Mouse (Mus musculus) heart, postnatal 14 days (tissue): ENCODE measurements around the gene Scarf1. TPM values are rescaled to one million over a fixed set of nuclear protein-coding genes. Genes with fewer than 3 reads are reported as not detected.

Experiments used
- DNase-seq, 2 experiments: peaks; one replicate each; pipeline ENCODE4 v3.0.0; 2021 to 2022
- intact Hi-C: fragments of 180-260 bp; cut with DNase I; formaldehyde crosslinking; loops from one replicate; pipeline ENCODE4 v1.15.1; 2025
- total RNA-seq, 2 experiments: library from RNA; stranded (reverse); gene quantifications; 2 replicates each; pipeline ENCODE4 v1.2.3; 2021

Gene Scarf1
- total RNA-seq, 2 experiments from 2014 or later: 15.7 to 16.5 TPM

DNA sequence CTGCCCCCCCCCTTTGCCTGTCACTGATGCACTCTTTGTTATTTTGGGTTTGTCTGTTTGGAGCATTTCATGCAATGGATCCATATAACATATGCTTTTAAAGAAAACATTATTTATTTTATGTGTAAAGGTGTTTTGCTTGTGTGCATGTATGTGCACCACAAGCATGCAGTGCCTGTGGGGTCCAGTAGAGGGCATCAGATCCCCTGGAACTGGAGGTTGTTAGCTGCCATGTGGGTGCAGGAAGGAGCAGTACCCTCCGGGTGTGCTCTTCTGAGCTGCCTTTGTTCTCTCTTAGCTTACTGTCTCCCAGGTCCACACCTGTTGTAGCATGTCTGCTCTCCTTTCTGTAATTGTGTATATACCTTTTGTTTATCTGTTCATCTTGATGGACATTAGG is 44.8 kb downstream of the Scarf1 start:
- intact Hi-C loops: no loop called here
- DNase-seq: no peak

DNA sequence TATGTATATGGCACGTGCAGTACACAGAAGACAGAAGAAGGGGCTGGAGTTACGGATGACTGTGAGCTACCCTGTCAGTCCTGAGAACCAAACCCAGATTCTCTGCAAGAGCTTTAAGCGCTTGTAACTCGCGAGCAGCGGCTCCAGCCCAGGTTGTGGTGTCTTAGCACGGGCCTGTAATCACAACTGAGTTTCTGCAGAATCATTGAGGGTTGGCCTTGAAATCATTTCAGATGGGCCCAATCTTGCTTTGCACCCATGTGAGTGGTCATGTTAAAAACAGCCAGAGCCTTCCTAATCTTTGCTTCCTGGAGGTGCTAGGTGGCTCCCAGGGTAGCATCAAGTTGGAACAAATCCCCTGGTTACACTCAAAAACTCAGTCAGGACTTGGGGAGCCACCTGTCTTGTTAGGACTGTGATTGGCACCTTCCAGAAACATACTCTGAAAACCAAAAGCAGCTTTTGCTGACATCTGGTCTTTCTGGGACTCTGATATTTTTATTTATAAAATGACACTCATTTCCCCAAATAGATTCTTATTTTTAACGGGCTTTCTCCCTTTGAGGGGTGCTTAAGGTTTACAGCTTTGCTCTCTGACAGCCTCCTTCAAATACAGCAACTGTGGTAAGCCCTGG is 46.6 kb downstream of the Scarf1 start:
- DNase-seq: no peak

DNA sequence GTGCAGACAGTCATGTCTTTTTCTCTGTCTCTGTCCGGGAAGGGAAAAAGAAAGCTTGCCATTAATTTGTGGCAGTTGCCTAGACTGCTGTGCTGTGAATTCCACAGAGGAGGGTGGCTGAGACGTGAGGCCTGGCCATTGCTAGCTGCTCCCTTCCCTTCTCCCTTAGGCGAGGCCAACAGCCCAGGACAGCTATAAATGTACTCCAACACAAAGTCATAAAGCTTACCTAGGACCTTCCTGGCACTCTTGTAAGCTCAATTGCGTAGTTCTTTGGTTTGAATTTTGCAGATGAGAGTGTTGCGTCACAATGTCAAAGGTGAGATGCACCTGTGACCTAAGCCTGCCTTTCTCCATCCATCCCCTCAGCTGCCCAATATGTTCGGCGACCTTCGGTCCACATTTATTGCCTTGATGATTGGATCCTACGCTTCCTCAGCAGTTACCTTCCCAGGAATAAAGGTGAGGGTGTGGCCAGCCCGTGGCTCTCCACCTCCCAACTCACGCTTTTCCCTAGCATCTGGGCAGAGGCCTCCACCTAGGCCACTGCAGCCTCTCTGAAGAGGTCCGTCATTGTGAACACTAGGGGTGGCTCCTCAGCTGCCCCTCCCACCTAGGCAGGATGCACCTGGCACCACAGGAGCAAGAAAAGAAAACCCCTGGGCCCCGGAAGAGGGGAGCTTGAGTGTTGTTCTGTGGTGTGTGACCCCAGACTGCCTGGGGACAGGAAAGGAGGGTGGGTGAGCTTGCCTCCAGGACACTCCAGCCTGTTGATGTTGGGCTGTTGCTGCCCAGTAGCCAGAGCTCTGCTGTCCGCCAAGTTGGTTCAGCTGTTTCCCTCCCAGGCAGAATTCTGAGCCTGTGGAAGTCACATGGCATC is 47.4 kb downstream of the Scarf1 start:
- intact Hi-C loops: no loop called here
- DNase-seq: no peak

More for the DNA sequence above, 46.6 kb downstream of the Scarf1 start:
- intact Hi-C loops: no loop called here

DNA sequence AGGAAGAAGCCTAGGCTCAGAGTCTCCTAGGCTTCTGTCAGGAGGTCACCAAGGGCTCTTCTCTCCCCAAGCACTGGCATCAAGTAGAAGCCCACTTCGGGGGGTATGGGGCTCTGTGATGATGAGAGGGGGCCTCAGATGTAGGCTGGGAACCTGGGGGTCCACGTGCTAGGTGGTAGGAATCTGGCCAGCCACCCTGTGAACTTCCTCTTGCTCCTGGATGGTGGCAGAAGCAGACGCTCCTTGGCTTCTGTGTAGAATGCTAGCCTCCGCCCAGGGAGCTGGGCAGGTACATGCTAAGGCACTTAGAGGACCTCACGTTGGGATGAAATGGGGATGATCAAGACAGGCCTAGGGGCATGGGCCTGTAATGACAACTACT is 48.1 kb downstream of the Scarf1 start:
- DNase-seq: no peak
- intact Hi-C loops: no loop called here

DNA sequence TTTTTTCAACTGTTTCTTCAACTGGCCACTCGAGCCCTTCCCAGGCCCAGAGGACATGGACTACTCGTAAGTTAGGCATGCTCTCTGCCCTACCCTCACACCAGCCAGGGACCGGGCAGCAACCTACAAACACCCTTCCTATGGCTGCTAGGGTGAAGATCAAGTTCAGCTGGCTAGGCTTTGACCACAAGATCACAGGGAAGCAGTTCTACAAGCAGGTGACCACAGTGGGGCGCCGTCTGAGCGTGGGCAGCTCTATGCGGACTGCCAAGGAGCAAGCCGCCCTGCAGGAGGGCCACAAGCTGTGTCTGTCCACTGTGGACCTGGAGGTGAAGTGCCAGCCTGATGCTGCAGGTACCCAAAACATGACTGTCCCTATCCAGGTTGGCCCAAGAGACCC is 49.5 kb downstream of the Scarf1 start:
- no peak for DNase-seq

DNA sequence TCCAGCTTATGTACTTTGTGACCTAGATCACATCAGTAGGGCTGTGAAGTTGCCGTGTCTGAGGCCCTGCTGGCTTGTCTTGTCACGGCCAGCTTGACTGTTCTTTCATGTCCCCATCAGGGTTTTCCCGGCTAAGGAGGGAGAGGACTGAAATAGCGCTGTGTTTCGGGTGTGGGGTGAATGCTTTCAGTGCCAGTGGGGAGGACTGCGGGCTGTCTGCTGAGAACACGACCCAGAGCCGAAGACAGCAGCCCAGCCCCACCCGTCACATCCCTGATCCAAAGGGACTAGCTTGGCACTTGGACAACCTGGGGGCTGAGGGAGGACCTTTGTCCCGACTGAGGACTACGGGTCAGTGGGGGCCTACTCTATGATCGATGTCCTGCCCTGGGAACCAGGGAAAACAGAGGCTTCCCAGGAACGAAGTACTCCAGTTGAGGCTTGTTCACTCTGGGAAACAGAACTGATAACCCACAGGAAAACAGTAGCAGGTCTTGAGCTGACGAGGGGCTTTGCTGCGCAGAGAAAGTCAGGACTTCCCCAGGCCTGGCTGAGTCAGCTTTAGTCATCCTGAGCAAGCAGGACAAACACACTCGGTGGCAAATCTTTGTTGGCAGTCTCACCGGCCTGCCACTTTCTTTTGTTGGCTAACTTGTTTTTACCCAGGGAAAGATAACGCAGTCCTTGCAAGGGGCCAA is 50.7 kb downstream of the Scarf1 start:
- intact Hi-C loops: no loop called here

More for the DNA sequence above, 49.5 kb downstream of the Scarf1 start:
- intact Hi-C loops: no loop called here

DNA sequence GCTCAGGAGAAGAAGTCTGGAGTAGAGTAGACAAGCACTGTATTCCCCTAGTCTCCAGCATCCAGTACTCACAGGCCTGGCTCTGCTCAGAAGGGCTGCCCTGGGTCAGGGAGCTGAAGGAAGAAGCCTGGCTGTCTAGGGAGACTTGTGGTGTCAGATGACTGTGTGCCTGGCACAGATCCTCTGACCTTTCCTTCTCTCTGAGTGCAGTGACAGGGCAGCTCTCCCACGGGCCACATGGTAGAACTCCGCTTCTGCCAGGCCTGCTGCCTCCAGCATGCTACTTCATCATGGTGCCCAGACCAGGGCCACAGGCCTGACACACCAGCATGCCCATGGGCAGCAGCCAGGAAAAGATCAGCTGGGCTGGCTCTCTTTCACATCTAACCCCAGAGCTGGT is 52.5 kb downstream of the Scarf1 start:
- intact Hi-C loops: no loop called here
- DNase-seq: peak; percentile 66 to 72

More for the DNA sequence above, 50.7 kb downstream of the Scarf1 start:
- peak; percentile 47 to 54 for DNase-seq

DNA sequence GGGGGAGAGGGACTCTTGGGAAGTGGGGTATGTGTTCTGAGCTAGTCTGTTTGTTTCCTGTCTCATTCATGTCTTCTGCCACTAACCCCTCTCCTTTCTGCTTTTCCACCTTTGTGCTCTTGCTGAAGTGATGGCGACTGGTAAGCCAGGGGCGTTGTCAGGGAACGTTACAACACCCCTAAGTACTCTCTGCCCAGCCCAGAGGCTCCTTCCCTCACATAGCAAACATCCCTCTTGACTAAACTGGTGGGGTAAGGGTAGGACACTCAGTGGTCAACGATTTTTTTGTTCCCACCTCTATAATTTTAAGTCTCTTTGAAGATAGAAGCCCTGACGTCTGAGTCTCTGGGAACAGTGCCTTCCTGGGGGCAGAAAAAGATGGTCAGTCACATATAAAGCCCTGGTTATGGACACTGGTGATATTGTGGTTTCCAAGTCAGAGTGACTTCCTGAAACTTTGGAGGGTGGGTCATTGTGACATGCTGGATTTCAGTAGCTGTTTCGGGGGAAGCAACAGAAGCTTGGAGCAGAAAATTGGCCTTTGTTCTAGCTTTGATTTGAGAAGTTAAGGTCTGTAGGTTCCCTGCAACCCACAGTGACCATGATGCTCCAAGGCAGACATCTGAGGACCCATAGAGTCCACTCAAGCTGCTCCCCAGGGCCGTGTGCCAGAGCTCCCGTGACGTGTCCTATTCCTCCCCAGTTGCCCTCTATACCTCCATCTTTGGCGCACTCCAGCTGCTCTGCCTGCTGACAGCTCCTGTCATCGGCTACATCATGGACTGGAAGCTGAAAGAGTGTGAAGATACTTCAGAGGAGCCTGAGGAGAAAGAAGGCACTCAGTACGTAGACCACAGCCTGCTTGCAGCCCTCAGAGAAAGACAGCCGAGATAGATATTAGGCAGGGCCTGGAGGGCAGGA is 53.2 kb downstream of the Scarf1 start:
- intact Hi-C loops: no loop called here

DNA sequence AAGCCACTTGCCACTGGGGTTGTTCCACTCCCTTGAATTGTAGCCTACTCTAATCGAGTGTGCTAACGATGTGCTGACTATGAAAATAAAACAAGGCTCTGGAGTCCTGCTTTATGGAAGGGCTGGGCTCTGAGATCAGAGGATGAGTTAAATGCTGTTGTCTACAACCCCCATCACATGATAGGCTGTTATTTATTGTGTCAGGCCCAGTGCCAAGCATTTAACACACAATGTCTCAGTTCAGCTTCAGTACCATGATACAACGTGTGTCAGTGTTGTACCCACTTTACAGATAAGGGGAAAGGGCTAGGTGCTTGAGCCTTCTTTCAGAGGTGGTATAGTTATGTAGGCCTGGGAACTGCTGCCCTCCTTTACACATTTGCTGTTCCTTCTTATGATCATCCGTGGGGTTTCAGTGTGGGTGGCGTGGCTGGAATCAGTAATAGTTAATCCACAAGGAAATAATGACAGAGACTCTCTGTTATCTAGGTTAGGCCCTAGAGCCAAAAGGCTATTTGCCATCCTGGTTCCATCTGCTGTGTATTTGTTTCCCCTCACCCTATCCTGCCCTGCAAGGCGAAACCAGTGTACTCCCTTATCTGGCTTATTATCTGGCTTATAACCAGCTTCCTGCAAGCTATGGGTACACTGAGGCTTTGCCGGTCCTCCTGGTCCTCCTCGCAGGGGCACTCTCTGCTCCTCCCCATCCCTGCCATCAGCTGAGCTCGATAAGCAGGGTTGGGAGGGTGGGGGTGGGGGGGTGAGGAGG is 54.2 kb downstream of the Scarf1 start:
- intact Hi-C loops: no loop called here
- DNase-seq: no peak

More for the DNA sequence above, 53.2 kb downstream of the Scarf1 start:
- peak in 1 of 2 experiments; percentile 43 for DNase-seq

DNA sequence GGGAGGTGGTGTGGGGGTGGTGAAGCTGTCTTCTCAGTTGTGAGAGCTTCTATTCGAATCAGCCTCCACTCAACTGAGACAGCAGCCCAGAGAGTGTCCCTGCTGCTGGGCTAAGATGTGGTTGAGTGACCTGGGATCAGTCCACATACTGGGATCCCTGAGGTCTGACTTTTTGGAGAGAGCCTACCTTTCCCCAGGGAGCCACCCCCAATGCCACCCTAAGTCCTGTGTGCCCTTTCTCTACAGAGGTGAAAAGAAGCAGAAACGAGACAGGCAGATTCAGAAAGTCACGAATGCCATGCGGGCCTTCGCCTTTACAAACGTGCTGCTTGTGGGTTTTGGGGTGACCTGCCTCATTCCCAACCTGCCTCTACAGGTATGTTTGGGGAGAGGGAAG is 54.8 kb downstream of the Scarf1 start:
- intact Hi-C loops: no loop called here
- no peak for DNase-seq

DNA sequence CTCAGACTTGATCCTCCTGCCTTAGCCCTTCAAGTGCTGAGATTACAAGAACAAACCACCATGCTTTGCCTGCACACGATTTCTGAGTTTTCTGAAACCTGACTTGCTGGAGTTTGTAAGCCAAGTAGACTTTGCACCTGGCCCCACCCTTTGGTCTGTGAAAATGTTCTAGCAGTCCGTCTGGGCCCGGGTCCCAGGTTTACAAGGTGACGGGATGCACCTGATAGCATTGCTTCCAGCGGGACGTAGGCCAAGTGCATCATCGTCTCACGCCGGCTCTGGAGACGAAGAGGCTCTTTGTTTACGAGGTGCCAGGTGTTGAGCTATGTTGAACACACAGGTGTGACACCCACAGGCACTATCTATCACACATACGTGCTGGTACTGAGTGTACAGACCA is 55.6 kb downstream of the Scarf1 start:
- DNase-seq: no peak
- intact Hi-C loops: no loop called here

DNA sequence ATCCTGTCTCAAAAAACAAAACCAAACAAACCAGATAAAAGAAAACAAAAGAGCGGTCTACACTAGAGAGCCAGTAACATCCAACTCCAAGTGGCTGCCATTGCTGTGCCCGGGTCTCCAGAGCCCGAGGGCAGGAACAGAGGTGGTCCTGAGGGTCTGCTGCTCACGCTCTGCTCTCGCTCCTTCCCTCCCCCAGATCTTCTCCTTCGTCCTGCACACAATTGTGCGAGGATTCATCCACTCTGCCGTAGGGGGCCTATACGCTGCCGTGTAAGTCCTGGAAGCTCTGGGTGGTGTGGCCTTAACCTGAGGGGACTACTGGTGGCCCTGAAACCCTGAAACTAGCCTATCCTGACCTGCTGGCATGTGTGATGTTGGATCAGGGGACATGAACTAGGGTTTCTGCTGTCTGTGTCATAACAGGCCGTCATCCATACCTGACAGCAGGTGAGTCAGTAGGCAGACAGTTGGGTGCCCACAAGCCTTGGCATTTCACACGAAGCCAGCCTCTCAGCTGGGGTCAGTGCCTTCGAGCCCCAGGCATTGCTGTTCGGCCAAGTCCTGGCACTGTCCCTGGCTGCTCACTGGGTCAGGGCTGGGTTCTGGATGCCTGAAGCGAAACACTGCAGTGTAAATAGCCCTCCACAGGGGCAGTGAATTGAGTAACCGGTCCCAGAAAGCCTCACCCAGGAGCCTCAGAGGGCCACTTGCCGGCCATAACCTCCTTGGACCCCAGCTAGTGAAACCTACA is 57.2 kb downstream of the Scarf1 start:
- no peak for DNase-seq
- intact Hi-C loops: loop anchor here (5.0 kb wide), 1 partner anchor 118 kb away; the partner anchor contains the start of gene Wdr81

DNA sequence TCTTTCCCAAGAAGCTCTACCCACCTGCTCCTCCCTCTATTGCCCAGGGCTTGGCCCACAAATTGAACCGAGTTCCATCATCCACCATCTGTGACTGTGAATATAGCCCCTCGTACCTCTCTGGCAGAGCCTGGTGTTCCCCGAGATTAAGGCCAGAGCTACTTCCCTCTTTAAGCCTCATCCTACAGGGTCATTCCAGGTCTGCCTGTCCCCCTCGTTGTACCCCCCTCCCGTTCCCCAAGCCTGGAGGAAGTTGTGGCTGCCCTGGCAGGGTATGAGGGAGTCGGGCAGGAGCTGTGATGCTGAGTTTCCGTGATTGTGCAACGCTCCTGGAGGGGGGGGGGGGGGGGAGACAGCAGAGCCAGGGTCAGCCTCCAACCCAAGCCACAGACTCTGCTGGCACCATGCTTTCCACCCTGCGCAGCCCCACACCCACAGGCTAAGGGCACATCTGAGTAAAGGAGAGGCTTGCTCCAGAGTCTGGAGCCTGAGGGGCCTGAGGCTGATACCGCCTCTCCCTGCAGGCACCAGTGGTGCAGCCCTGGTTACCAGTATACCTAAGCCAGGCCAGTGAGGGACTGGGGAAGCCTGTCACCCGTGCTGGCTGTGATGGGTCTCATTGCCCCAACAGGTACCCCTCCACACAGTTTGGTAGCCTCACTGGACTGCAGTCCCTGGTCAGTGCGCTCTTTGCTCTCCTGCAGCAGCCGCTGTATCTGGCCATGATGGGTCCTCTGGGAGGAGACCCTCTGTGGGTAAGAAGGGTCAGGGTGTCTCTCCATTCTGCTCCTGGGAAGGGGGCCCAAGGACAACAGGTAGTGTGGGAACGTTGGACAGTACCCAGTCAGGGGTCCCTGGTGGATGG is 58.0 kb downstream of the Scarf1 start:
- DNase-seq: peak in 1 of 2 experiments; percentile 43
- intact Hi-C loops: loop anchor here (5.0 kb wide), 1 partner anchor 119 kb away; the partner anchor contains the start of gene Wdr81

DNA sequence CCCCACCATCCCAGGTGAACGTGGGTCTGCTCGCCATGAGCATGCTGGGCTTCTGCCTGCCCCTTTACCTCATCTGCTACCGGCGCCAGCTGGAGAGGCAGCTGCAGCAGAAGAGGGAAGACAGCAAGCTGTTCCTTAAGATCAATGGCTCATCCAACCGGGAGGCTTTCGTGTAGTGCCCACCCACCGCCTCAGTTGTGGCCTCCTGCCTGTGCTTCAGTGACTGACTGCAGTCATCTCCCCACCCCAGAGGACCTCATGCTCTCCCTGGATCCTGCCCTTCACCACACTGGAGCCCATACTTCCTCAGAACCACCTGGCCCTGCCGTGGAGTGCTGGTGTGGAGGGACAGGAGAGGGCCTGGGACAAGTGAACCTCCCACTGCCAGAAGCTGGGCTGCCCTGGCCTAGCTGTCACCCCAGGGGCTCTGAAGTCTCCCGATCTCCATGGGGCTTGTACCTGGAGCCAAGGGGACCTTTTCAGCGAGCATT is 59.0 kb downstream of the Scarf1 start:
- no peak for DNase-seq
- intact Hi-C loops: loop anchor here (2.0 to 5.0 kb wide), 2 partner anchors 120 to 172 kb away; partner anchors contain the start of gene Wdr81

DNA sequence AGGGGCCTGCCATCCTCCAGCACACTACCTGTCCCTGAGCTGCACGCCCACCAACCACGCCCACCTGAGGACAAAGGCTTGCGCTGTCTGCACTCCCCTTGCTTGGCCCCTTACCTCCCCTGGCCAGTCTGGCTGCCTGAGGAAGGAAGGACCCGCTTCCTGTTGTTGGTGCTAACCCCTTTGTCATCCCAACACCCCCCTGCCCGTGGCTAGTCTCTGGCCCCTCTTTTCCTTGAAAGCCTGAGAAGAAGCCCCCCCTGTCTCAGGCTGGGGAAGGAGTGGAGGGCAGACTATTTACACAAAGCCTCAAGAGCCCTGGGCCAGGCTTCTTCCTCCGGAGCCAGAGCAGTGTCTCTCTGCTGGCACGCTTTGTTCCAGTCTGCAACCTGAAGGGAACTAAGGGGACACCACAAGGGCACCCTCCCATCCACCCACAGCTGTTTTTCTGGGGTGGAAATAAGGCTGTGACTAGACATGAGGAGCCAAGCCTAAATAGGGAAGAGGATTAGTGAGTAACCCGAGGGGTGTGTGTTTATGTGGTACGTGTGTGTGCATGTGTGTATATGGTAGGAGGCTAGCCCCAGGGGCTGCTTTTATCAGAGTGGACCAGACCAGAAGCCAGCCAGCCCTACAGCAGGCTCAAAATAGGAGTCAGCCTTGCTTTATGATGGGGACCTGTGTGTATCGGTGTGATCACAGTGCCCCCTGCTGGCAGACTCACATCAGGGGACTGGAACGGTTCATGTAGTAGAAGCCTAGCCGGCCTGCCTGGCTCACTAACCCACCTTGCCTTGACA is 59.7 kb downstream of the Scarf1 start:
- intact Hi-C loops: loop anchor here (1.0 to 5.0 kb wide), 3 partner anchors 43 to 172 kb away; partner anchors contain the start of gene Wdr81
- DNase-seq: peak; percentile 93 to 95

DNA sequence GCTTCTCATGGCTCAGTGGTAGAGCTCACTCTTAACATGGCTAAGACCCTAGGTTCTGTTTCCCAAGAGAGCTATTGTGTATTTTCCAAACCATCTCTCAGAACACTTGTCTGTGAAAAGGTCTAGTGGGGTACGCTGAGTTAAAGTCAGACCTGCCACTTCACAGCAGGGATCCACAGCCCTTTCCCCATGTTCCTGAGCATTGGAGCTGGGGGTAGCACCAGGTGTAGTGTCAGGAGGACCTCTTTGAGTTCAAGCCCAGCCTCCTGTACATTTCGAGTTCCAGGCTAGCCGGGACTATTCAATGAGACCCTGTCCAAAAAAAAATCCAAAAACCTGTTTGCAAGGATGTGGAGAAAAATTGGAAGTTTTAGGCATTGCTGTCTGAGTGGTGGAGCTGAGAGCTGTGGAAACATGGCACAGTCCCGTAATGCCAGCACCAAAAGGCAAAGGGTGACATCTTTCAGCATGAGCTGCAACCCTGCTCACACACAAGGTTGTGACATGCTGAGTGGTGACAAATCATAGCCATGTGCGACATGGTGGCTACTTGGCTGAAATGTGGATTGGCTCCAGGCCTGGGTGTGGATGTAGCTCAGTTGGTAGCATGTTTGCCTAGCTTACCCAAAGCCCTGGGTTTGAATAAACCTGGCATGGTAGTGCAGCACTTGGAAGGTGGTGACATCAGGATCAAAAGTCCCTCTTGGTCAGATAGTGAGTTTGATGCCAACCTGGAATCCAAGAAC is 61.2 kb downstream of the Scarf1 start:
- no peak for DNase-seq
- intact Hi-C loops: loop anchor here (5.0 kb wide), 1 partner anchor 122 kb away; the partner anchor contains the start of gene Wdr81
